Mouse (Mus musculus) embryonic facial prominence, embryonic 12.5 days (tissue): ENCODE results near the gene Nanp. TPM values are rescaled to one million over a fixed set of nuclear protein-coding genes. Genes with fewer than 3 reads are reported as not detected.

ENCODE experiments used
- ATAC-seq: fragments of 200-750 bp; cut with Nextera tagmentation; 2 replicates; pipeline ENCODE4 v1.8.0; 2017; ENCODE audit not compliant: insufficient number of reproducible peaks, insufficient read depth, low FRiP score, low TSS enrichment
- H3K27ac ChIP-seq: fragments of 300-500 bp; sonication (generic); 2 replicates; pipeline ENCODE4 v1.5.1; 2016; ENCODE audit warnings: mild to moderate bottlenecking
- H3K27me3 ChIP-seq: fragments of 300-500 bp; sonication (generic); 2 replicates; pipeline ENCODE4 v1.6.1; 2016; ENCODE audit warnings: mild to moderate bottlenecking, moderate library complexity
- H3K36me3 ChIP-seq: fragments of 300-500 bp; sonication (generic); 2 replicates; pipeline ENCODE4 v1.6.1; 2016; ENCODE audit warnings: mild to moderate bottlenecking
- H3K4me1 ChIP-seq: fragments of 300-500 bp; sonication (generic); 2 replicates; pipeline ENCODE4 v1.6.1; 2016
- H3K4me2 ChIP-seq: fragments of 300-500 bp; sonication (generic); replicated peaks from 2 replicates; pipeline ENCODE4 v1.6.1; 2016; ENCODE audit warnings: mild to moderate bottlenecking, moderate library complexity
- H3K4me3 ChIP-seq: fragments of 300-500 bp; sonication (generic); 2 replicates; pipeline ENCODE4 v1.5.1; 2016; ENCODE audit warnings: mild to moderate bottlenecking
- H3K9ac ChIP-seq: fragments of 300-500 bp; sonication (generic); 2 replicates; pipeline ENCODE4 v1.6.1; 2016; ENCODE audit warnings: mild to moderate bottlenecking, moderate library complexity
- H3K9me3 ChIP-seq: fragments of 300-500 bp; sonication (generic); 2 replicates; pipeline ENCODE4 v1.6.1; 2016; ENCODE audit warnings: mild to moderate bottlenecking, moderate library complexity
- WGBS: fragments of 180-500 bp; shearing (Covaris S2); methylation state at CpG from one replicate; pipeline ENCODE4 v1.1.7; 2016; 5-methylcytosine and 5-hydroxymethylcytosine counted together
- polyA plus RNA-seq: library from polyadenylated mRNA; unstranded; fragments of >200 nt; fragmentation: Nextera tagmentation; extraction: Ambion mirVana; gene quantifications from 2 replicates; pipeline ENCODE4 v1.2.1, GENCODE M21; 2016

Gene Nanp
- polyA plus RNA-seq, 1 experiment from 2014 or later, result 48.3 TPM

GRCm38 (mm10) chr2:151009515-151010085, 29.6 kb downstream of the Nanp start:
- Histone ChIP-seq H3K4me1 (peaks cover 15% of the 10 kb centered on the region; the same call in 1 of the 2 replicates), H3K9ac (peak overlapping the region; percentile 61)
- 79% methylated on average over 1 of the region's 1 CpGs for WGBS

GRCm38 (mm10) chr2:151008939-151009509, 30.2 kb downstream of the Nanp start:
- peak; percentile 95 for ATAC-seq
- under 1% methylated on average over 57 of the region's 57 CpGs for WGBS
- Histone ChIP-seq H3K9me3 (no peaks in the 10 kb centered on the region), H3K9ac (peak overlapping the region; percentile 61), H3K4me2 (peak overlapping the region; percentile 83), H3K4me1 (peaks cover 15% of the 10 kb centered on the region; the same call in 1 of the 2 replicates), H3K27me3 (no peaks in the 10 kb centered on the region), H3K4me3 (peak overlapping the region; percentile 54), H3K36me3 (no peaks in the 10 kb centered on the region), H3K27ac (peak overlapping the region; percentile 41; the same call in 1 of the 2 replicates)

More at GRCm38 (mm10) chr2:151009515-151010085, 29.6 kb downstream of the Nanp start:
- Histone ChIP-seq H3K36me3 (no peaks in the 10 kb centered on the region), H3K27me3 (no peaks in the 10 kb centered on the region), H3K4me2 (peak overlapping the region; percentile 83), H3K9me3 (no peaks in the 10 kb centered on the region), H3K4me3 (peak overlapping the region; percentile 54), H3K27ac (no peak overlapping the region)
- ATAC-seq, result peak; percentile 68

GRCm38 (mm10) chr2:151008517-151008932, 30.7 kb downstream of the Nanp start:
- peaks cover 15% of the 10 kb centered on the region; the same call in 1 of the 2 replicates for H3K4me1 ChIP-seq
- WGBS, result under 1% methylated on average over 21 of the region's 21 CpGs
- H3K4me3 ChIP-seq, result peak overlapping the region; percentile 54
- peak overlapping the region; percentile 61 for H3K9ac ChIP-seq
- no peaks in the 10 kb centered on the region for H3K27me3 ChIP-seq
- H3K4me2 ChIP-seq, result peak overlapping the region; percentile 83
- H3K9me3 ChIP-seq, result no peaks in the 10 kb centered on the region
- H3K27ac ChIP-seq, result peak overlapping the region; percentile 41; the same call in 1 of the 2 replicates
- no peaks in the 10 kb centered on the region for H3K36me3 ChIP-seq
- peak; percentile 18; the same call in 1 of the 2 replicates for ATAC-seq

- WGBS, result 39% methylated on average over 6 of the region's 6 CpGs
- H3K27me3 ChIP-seq, result no peaks in the 10 kb centered on the region
- no peak overlapping the region for H3K27ac ChIP-seq
Measured at GRCm38 (mm10) chr2:151008006-151008405, 31.2 kb downstream of the Nanp start.

GRCm38 (mm10) chr2:151006281-151006945, 32.8 kb downstream of the Nanp start:
- Histone ChIP-seq H3K9ac (no peak overlapping the region), H3K4me1 (peaks cover 15% of the 10 kb centered on the region; the same call in 1 of the 2 replicates), H3K36me3 (no peaks in the 10 kb centered on the region), H3K4me2 (no peak overlapping the region), H3K9me3 (no peaks in the 10 kb centered on the region), H3K27ac (no peak overlapping the region), H3K27me3 (no peaks in the 10 kb centered on the region), H3K4me3 (no peak overlapping the region)
- no peak for ATAC-seq
- 78% methylated on average over 5 of the region's 5 CpGs for WGBS

More at GRCm38 (mm10) chr2:151008006-151008405, 31.2 kb downstream of the Nanp start:
- peak overlapping the region; percentile 83 for H3K4me2 ChIP-seq
- H3K9me3 ChIP-seq, result no peaks in the 10 kb centered on the region
- no peaks in the 10 kb centered on the region for H3K36me3 ChIP-seq
- H3K4me3 ChIP-seq, result peak overlapping the region; percentile 54
- H3K9ac ChIP-seq, result peak overlapping the region; percentile 61
- no peak for ATAC-seq
- peaks cover 15% of the 10 kb centered on the region; the same call in 1 of the 2 replicates for H3K4me1 ChIP-seq

- WGBS, result 92% methylated on average over 10 of the region's 10 CpGs
- H3K9me3 ChIP-seq, result no peaks in the 10 kb centered on the region
- ATAC-seq, result no peak
- no peak overlapping the region for H3K4me2 ChIP-seq
- H3K27me3 ChIP-seq, result no peaks in the 10 kb centered on the region
- H3K9ac ChIP-seq, result no peak overlapping the region
- H3K36me3 ChIP-seq, result no peaks in the 10 kb centered on the region
- H3K4me1 ChIP-seq, result peaks cover 11% of the 10 kb centered on the region; the same call in 1 of the 2 replicates
- no peak overlapping the region for H3K4me3 ChIP-seq
- H3K27ac ChIP-seq, result no peak overlapping the region
Measured at GRCm38 (mm10) chr2:151004390-151004789, 34.8 kb downstream of the Nanp start.

GRCm38 (mm10) chr2:151003796-151004195, 35.4 kb downstream of the Nanp start:
- ATAC-seq, result no peak
- no peak overlapping the region for H3K4me3 ChIP-seq
- no peaks in the 10 kb centered on the region for H3K27me3 ChIP-seq
- H3K27ac ChIP-seq, result no peak overlapping the region
- H3K9me3 ChIP-seq, result no peaks in the 10 kb centered on the region
- no peak overlapping the region for H3K9ac ChIP-seq
- H3K4me2 ChIP-seq, result no peak overlapping the region
- no peaks in the 10 kb centered on the region for H3K36me3 ChIP-seq
- H3K4me1 ChIP-seq, result peaks cover 11% of the 10 kb centered on the region; the same call in 1 of the 2 replicates
- WGBS, result 74% methylated on average over 6 of the region's 6 CpGs

- H3K36me3 ChIP-seq, result no peaks in the 10 kb centered on the region
- no peak for ATAC-seq
- H3K9me3 ChIP-seq, result no peaks in the 10 kb centered on the region
- H3K4me2 ChIP-seq, result no peak overlapping the region
- no peak overlapping the region for H3K4me3 ChIP-seq
- no peak overlapping the region for H3K9ac ChIP-seq
- H3K27ac ChIP-seq, result no peak overlapping the region
- 86% methylated on average over 5 of the region's 5 CpGs for WGBS
- no peaks in the 10 kb centered on the region for H3K27me3 ChIP-seq
- no peaks in the 10 kb centered on the region; the same call in 1 of the 2 replicates for H3K4me1 ChIP-seq
Measured at GRCm38 (mm10) chr2:151001619-151002175, 37.5 kb downstream of the Nanp start.

GRCm38 (mm10) chr2:151000402-151001178, 38.6 kb downstream of the Nanp start:
- WGBS, result 48% methylated on average over 7 of the region's 7 CpGs
- Histone ChIP-seq H3K4me2 (no peak overlapping the region), H3K9ac (no peak overlapping the region), H3K9me3 (no peaks in the 10 kb centered on the region), H3K36me3 (no peaks in the 10 kb centered on the region), H3K4me3 (no peak overlapping the region), H3K4me1 (no peaks in the 10 kb centered on the region; the same call in 1 of the 2 replicates), H3K27me3 (no peaks in the 10 kb centered on the region), H3K27ac (no peak overlapping the region)
- no peak for ATAC-seq

- no peak overlapping the region for H3K9ac ChIP-seq
- no peak overlapping the region for H3K27ac ChIP-seq
- ATAC-seq, result no peak
- no peaks in the 10 kb centered on the region for H3K36me3 ChIP-seq
- H3K4me2 ChIP-seq, result no peak overlapping the region
- no peaks in the 10 kb centered on the region for H3K9me3 ChIP-seq
- no peaks in the 10 kb centered on the region for H3K27me3 ChIP-seq
- 66% methylated on average over 3 of the region's 3 CpGs for WGBS
- no peaks in the 10 kb centered on the region; the same call in 1 of the 2 replicates for H3K4me1 ChIP-seq
- no peak overlapping the region for H3K4me3 ChIP-seq
Measured at GRCm38 (mm10) chr2:150999021-150999420, 40.2 kb downstream of the Nanp start.

GRCm38 (mm10) chr2:150997618-150998017, 41.6 kb downstream of the Nanp start:
- H3K36me3 ChIP-seq, result no peaks in the 10 kb centered on the region
- H3K9me3 ChIP-seq, result no peaks in the 10 kb centered on the region
- H3K4me2 ChIP-seq, result no peak overlapping the region
- no peak overlapping the region for H3K9ac ChIP-seq
- no peaks in the 10 kb centered on the region for H3K27me3 ChIP-seq
- 79% methylated on average over 5 of the region's 5 CpGs for WGBS
- no peaks in the 10 kb centered on the region; the same call in 1 of the 2 replicates for H3K4me1 ChIP-seq
- ATAC-seq, result no peak
- H3K27ac ChIP-seq, result no peak overlapping the region
- H3K4me3 ChIP-seq, result no peak overlapping the region
